In the genomic region with DNA sequence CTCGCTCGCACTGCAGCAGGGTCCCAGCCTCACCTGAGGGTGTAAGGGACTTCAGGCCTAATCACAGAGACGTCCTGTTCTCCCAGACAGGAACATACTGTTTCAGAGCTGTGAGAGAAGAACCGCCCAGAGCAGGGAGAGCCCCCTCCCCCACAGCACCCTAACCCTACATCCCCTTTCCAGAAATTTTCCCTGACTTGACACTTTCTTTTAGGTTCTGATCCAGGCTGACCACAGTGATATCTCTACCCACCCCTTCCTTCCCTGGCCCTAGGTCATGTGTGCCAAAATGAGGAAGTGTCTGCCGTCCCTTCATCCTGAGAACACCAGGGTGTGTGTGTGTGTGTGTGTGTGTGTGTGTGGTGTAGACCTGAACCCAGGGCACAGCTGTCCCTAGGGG, we compare ENCODE assay signal across 8 mouse cellular contexts. TPM values are rescaled to one million over a fixed set of nuclear protein-coding genes. Genes with fewer than 3 reads are reported as not detected.
DNase-seq lines count a peak whose midpoint lies in the region; ATAC-seq lines count a peak whose summit lies in the region.

A gene (minus strand): TSS at position 255 of the 400 bp plus-strand sequence.

- peak; percentile 9 for DNase-seq in kidney, adult 9 months
- DNase-seq in kidney, postnatal 4 days = no peak
- no peak for DNase-seq in adrenal gland, postnatal 10 days
- DNase-seq in layer of hippocampus, adult 18-20 months (ENCODE audit: low spot score in 2 of 2) = no peak
- no peak for DNase-seq in cerebellum, postnatal 14 days

- peak; percentile 78 for ATAC-seq in granulocyte monocyte progenitor cell, adult 5-6 weeks (replicated peaks; ENCODE audit: poor library complexity, severe bottlenecking)
- peak; percentile 74 for ATAC-seq in megakaryocyte progenitor cell, adult 5-6 weeks (replicated peaks; ENCODE audit: poor library complexity)
- no peak for ATAC-seq in activated CD4-positive, CD25-positive, alpha-beta regulatory T cell, adult 4 months

RNA-seq across cellular contexts. Expression of the gene that starts here (rescaled TPM):
- total RNA-seq in adrenal gland, postnatal 10 days (2021) = 10 to 100 TPM; 23.7 to 31.8 TPM
- total RNA-seq in granulocyte monocyte progenitor cell, adult 5-6 weeks (2014; fragmentation: Nextera tagmentation) = not detected in 2 replicates
- 0.57 TPM in 1 of 2 replicates, not detected in the other for total RNA-seq in granulocyte monocyte progenitor cell, adult 5-6 weeks (2017)
- total RNA-seq in layer of hippocampus, adult 18-20 months (2021) = 10 to 100 TPM; 41.0 to 50.7 TPM
- total RNA-seq in megakaryocyte progenitor cell, adult 5-6 weeks (2015) = 0.37 and 0.54 TPM in 2 replicates
- 2.2 TPM in 1 of 2 replicates, not detected in the other for total RNA-seq in megakaryocyte progenitor cell, adult 5-6 weeks (2017)
- under 1 TPM; 0.28 to 0.56 TPM for polyA plus RNA-seq in activated CD4-positive, CD25-positive, alpha-beta regulatory T cell, adult 4 months (2017; shearing (Covaris generic))

Comparison
In these comparisons a context has a peak if more than half of its experiments do, and no peak if none do; other contexts are left out.
1. RNA of the gene that starts here (total RNA-seq): 41.0 to 50.7 TPM in layer of hippocampus, adult 18-20 months and 23.7 to 31.8 TPM in adrenal gland, postnatal 10 days; 0.37 to 2.2 TPM in megakaryocyte progenitor cell, adult 5-6 weeks and 0.57 TPM in granulocyte monocyte progenitor cell, adult 5-6 weeks; every median in the first group is over 4 times any median in the second.
2. Peak in ATAC-seq in granulocyte monocyte progenitor cell, adult 5-6 weeks; RNA of the gene not detected or under 1 TPM.